Mouse (Mus musculus): ENCODE results near the gene Taldo1. TPM values are rescaled to one million over a fixed set of nuclear protein-coding genes. Genes with fewer than 3 reads are reported as not detected.

Gene Taldo1
- polyA plus RNA-seq, 1 experiment from 2014 or later = 265 TPM

DNA sequence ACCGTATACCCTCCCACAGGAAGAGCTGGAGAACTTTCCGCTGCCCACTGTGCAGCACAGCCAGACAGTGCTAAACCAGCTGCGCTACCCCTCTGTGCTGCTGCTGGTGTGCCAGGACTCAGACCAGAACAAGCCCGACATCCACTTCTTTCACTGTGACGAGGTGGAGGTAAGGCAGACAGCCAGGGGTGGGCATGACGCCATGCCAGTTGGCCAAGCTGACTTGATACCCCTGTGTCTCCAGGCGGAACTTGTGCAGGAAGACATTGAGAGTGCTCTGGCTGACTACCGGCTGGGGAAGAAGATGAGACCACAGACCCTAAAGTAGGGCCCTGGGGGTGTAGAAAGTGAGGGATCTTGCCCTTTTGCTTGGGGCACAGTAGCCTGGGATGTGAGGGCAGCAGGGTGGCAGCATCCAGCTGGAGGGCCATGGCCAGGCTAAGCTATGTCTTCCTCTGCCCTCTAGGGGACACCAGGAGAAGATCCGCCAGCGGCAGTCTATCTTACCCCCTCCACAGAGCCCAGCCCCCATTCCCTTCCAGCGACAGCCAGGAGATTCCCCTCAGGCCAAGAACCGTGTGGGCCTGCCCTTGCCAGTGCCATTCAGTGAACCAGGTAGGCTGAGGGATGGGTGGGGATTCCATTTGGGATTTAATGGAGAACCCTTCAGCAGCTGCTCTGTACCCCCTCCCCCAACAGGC, 36.2 kb upstream of the Taldo1 start:
- Histone ChIP-seq H3K4me2 (ENCODE audit: low read depth, low read length) (no peak overlapping the region), H3K4me3 (ENCODE audit: low read depth, low read length) (no peak overlapping the region), H3K4me1 (ENCODE audit: insufficient read depth) (no peaks in the 10 kb centered on the region), H3K36me3 (replicated peaks; ENCODE audit: insufficient read depth, low read length) (peaks cover 11% of the 10 kb centered on the region; the same call in 1 of the 2 replicates), H3K27ac (ENCODE audit: low read depth) (no peak overlapping the region), H3K9me3 (ENCODE audit: low read length) (no peaks in the 10 kb centered on the region), H3K27me3 (ENCODE audit: insufficient read depth, low read length) (no peaks in the 10 kb centered on the region), H3K9ac (replicated peaks) (no peak overlapping the region)
- 74% methylated on average over 12 of the region's 12 CpGs for WGBS (ENCODE audit: insufficient replicate concordance)
- ATAC-seq (no peak), DNase-seq (no peak)
- TF ChIP-seq CTCF (IDR thresholded peaks at IDR 0.05; ENCODE audit: low read depth) (peak; percentile 51), EP300 (IDR thresholded peaks at IDR 0.05; ENCODE audit: low read depth) (no peak)

DNA sequence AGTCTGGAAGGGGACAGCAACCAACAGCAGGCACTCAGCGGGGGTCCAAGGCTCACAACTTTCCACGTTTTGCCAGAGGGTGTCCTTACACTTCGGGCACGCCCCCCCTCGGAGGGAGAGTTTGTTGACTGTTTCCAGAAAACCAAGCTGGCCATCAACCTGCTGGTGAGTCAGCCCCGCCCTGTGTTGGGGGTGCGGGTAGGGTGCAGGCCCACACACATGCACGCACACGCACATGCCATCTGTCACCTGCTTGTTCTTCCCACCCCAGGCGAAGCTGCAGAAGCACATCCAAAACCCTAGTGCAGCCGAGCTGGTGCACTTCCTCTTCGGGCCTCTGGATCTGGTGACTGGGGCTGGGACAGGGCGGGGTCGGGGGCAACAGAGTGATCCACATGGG, 35.0 kb upstream of the Taldo1 start:
- no peak overlapping the region for H3K4me2 ChIP-seq (ENCODE audit: low read depth, low read length)
- peaks cover 11% of the 10 kb centered on the region; the same call in 1 of the 2 replicates for H3K36me3 ChIP-seq (replicated peaks; ENCODE audit: insufficient read depth, low read length)
- H3K27ac ChIP-seq (ENCODE audit: low read depth) = no peak overlapping the region
- H3K4me3 ChIP-seq (ENCODE audit: low read depth, low read length) = no peak overlapping the region
- TF ChIP-seq EP300 (IDR thresholded peaks at IDR 0.05; ENCODE audit: low read depth) = no peak
- no peak for TF ChIP-seq CTCF (IDR thresholded peaks at IDR 0.05; ENCODE audit: low read depth)
- ATAC-seq (no peak), DNase-seq (no peak)
- peaks cover 8% of the 10 kb centered on the region for H3K4me1 ChIP-seq (ENCODE audit: insufficient read depth)
- 53% methylated on average over 14 of the region's 14 CpGs for WGBS (ENCODE audit: insufficient replicate concordance)
- no peak overlapping the region for H3K9ac ChIP-seq (replicated peaks)
- H3K27me3 ChIP-seq (ENCODE audit: insufficient read depth, low read length) = no peaks in the 10 kb centered on the region
- H3K9me3 ChIP-seq (ENCODE audit: low read length) = no peaks in the 10 kb centered on the region

DNA sequence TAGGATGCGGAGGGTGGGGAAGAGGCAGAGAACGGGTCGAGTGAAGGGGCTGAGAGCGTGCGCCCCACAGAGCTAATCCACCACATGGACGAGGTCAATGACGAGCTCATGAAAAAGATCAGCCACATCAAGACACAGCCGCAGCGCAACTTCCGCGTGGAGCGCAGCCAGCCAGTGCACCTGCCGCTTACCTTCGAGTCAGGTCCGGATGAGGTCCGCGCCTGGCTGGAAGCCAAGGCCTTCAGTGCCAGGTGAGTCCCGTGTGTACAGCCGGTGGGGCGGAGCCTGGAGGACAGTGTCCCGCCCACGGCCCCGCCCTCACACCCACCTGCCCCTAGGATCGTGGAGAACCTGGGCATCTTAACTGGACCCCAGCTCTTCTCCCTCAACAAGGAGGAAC, 30.5 kb upstream of the Taldo1 start:
- H3K27me3 ChIP-seq (ENCODE audit: insufficient read depth, low read length) = no peaks in the 10 kb centered on the region
- no peak overlapping the region for H3K9ac ChIP-seq (replicated peaks)
- H3K4me3 ChIP-seq (ENCODE audit: low read depth, low read length) = no peak overlapping the region
- no peak overlapping the region for H3K4me2 ChIP-seq (ENCODE audit: low read depth, low read length)
- no peak overlapping the region for H3K27ac ChIP-seq (ENCODE audit: low read depth)
- WGBS (ENCODE audit: insufficient replicate concordance) = 27% methylated on average over 24 of the region's 24 CpGs
- H3K9me3 ChIP-seq (ENCODE audit: low read length) = no peaks in the 10 kb centered on the region
- no peak for ATAC-seq
- H3K4me1 ChIP-seq (ENCODE audit: insufficient read depth) = peaks cover 25% of the 10 kb centered on the region
- no peak for TF ChIP-seq EP300 (IDR thresholded peaks at IDR 0.05; ENCODE audit: low read depth)
- DNase-seq = peak; percentile 62
- H3K36me3 ChIP-seq (replicated peaks; ENCODE audit: insufficient read depth, low read length) = peaks cover 6% of the 10 kb centered on the region; the same call in 1 of the 2 replicates

DNA sequence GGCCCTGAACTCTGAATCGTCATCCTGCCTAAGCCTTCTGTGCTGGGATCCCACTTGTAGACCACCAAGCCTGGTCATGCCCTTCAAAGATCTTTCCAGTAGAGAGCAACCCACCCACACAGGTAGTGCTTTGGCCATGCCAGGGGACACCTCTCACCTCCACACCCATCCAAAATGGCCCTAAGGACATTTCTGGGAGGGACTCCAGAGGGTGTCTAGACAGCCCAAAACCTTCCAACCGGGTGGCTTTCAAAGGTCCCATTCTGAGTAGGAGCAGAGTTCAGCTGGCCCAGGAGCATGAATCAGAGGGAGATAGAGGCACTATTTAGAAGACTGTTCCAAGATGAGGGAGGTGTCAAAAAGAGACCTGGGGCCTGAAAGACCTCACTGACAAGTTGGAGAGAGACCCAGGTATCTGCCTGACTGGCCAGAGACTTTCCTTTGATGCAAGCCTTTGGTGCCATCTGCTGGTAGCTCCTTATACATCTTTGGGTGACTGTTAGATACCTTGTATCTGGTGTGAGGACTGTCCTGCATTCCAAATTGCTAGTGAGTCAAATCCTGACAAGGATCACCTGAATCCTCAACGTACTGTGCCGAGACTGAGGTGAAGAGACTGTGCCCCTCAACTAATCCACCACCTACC, 28.8 kb upstream of the Taldo1 start:
- H3K4me2 ChIP-seq (ENCODE audit: low read depth, low read length) = no peak overlapping the region
- no peak overlapping the region for H3K9ac ChIP-seq (replicated peaks)
- peak overlapping the region; percentile 77 for H3K27ac ChIP-seq (ENCODE audit: low read depth)
- peaks cover 25% of the 10 kb centered on the region for H3K4me1 ChIP-seq (ENCODE audit: insufficient read depth)
- no peaks in the 10 kb centered on the region for H3K27me3 ChIP-seq (ENCODE audit: insufficient read depth, low read length)
- peak; percentile 71 for ATAC-seq
- DNase-seq = peak; percentile 83
- peaks cover 2% of the 10 kb centered on the region; the same call in 1 of the 2 replicates for H3K36me3 ChIP-seq (replicated peaks; ENCODE audit: insufficient read depth, low read length)
- TF ChIP-seq EP300 (IDR thresholded peaks at IDR 0.05; ENCODE audit: low read depth) (no peak), CTCF (IDR thresholded peaks at IDR 0.05; ENCODE audit: low read depth) (peak; percentile 96)
- H3K4me3 ChIP-seq (ENCODE audit: low read depth, low read length) = no peak overlapping the region
- WGBS (ENCODE audit: insufficient replicate concordance) = 49% methylated on average over 4 of the region's 4 CpGs
- no peaks in the 10 kb centered on the region for H3K9me3 ChIP-seq (ENCODE audit: low read length)

DNA sequence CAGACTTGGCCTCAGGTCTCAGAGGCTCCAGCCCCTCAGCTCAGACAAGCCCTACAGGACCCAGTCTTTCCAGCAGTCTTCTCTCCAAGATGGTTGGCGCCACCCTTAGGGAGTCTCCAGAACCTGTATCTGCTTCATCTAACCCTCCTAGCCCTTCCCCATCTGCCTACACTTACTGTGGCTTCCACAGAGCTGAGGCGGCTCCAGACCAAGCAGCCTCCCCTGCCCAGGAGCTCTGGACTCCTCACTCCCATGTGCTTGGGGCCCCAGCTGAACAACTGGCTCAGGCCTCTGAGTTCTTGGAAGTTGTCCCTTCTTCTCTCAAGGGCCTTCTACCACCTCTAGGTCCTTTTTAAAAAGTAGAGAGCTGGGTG, 28.3 kb upstream of the Taldo1 start:
- 0 out of 2 replicates have a peak overlapping the region, but pooled peaks have one; percentile 9 for H3K9ac ChIP-seq (replicated peaks)
- peaks cover 25% of the 10 kb centered on the region for H3K4me1 ChIP-seq (ENCODE audit: insufficient read depth)
- H3K27ac ChIP-seq (ENCODE audit: low read depth) = peak overlapping the region; percentile 77
- WGBS (ENCODE audit: insufficient replicate concordance) = 58% methylated on average over 2 of the region's 2 CpGs
- H3K9me3 ChIP-seq (ENCODE audit: low read length) = no peaks in the 10 kb centered on the region
- DNase-seq = no peak
- H3K4me2 ChIP-seq (ENCODE audit: low read depth, low read length) = no peak overlapping the region
- no peak for TF ChIP-seq EP300 (IDR thresholded peaks at IDR 0.05; ENCODE audit: low read depth)
- no peak for TF ChIP-seq CTCF (IDR thresholded peaks at IDR 0.05; ENCODE audit: low read depth)
- H3K4me3 ChIP-seq (ENCODE audit: low read depth, low read length) = no peak overlapping the region
- peak; percentile 33 for ATAC-seq
- 0 out of 2 replicates have a peak, but pooled peaks cover 2% of the 10 kb centered on the region for H3K36me3 ChIP-seq (replicated peaks; ENCODE audit: insufficient read depth, low read length)
- H3K27me3 ChIP-seq (ENCODE audit: insufficient read depth, low read length) = no peaks in the 10 kb centered on the region

DNA sequence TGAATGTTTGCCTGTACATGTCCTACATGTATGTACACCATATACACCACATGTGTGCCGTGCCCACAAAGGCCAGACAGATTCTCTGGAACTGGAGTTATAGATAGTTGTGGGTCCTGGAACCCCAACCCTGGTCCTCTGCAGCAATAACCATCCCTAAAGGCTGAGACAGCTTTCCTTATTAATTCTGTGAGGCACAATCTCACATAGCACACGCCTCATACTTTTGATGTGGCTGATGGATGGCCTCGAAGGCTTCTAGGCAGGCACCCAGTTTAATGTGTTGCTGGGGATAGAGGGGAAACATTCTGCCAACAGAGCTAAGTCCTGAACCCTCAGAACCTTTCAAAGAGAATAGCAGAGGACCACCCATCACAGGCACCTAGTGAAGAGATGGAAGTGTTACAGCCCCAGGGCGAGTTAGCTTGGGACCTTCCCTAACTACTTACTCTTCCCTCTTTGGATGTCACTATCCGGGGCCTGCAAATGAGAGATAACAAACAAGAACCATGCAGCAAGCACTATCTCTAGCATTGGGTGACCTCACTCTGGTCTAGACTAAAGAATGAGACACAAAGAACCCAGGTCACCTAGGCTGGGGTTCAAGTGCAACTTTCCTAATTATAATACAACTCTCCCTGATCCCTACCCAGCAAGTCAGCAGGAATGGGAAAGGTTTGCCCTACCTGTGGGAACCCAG, 27.5 kb upstream of the Taldo1 start:
- Histone ChIP-seq H3K4me2 (ENCODE audit: low read depth, low read length) (peak overlapping the region; percentile 43), H3K36me3 (replicated peaks; ENCODE audit: insufficient read depth, low read length) (no peaks in the 10 kb centered on the region), H3K4me1 (ENCODE audit: insufficient read depth) (peaks cover 25% of the 10 kb centered on the region), H3K9me3 (ENCODE audit: low read length) (no peaks in the 10 kb centered on the region), H3K4me3 (ENCODE audit: low read depth, low read length) (no peak overlapping the region), H3K27ac (ENCODE audit: low read depth) (peak overlapping the region; percentile 77), H3K27me3 (ENCODE audit: insufficient read depth, low read length) (no peaks in the 10 kb centered on the region), H3K9ac (replicated peaks) (0 out of 2 replicates have a peak overlapping the region, but pooled peaks have one; percentile 11)
- TF ChIP-seq CTCF (IDR thresholded peaks at IDR 0.05; ENCODE audit: low read depth) (no peak), EP300 (IDR thresholded peaks at IDR 0.05; ENCODE audit: low read depth) (peak; percentile 94)
- WGBS (ENCODE audit: insufficient replicate concordance) = 60% methylated on average over 5 of the region's 5 CpGs
- DNase-seq (no peak), ATAC-seq (peak; percentile 85)
